Mouse (Mus musculus) hindbrain, embryonic 15.5 days (tissue): ENCODE measurements around the gene Olfr1382. TPM values are rescaled to one million over a fixed set of nuclear protein-coding genes. Genes with fewer than 3 reads are reported as not detected.

ENCODE experiments used
- polyA plus RNA-seq: library from polyadenylated mRNA; unstranded; fragments of >200 nt; fragmentation: Nextera tagmentation; extraction: Ambion mirVana; gene quantifications from 2 replicates; pipeline ENCODE4 v1.2.1, GENCODE M21; 2015

Olfr1382 gene
- polyA plus RNA-seq, 1 experiment from 2014 or later = not detected

Other genes starting within 250 kb of the Olfr1382 start
- not detected in 2 replicates for gene Olfr1393, start 249.9 kb upstream of the Olfr1382 start, polyA plus RNA-seq
- not detected in 2 replicates for gene Olfr1392, start 243.0 kb upstream of the Olfr1382 start, polyA plus RNA-seq
- not detected in 2 replicates for gene Olfr10, start 223.5 kb upstream of the Olfr1382 start, polyA plus RNA-seq
- gene Olfr1391, start 205.5 kb upstream of the Olfr1382 start, polyA plus RNA-seq = not detected in 2 replicates
- gene Olfr1390, start 193.1 kb upstream of the Olfr1382 start, polyA plus RNA-seq = not detected in 2 replicates
- gene Olfr1389, start 105.2 kb upstream of the Olfr1382 start, polyA plus RNA-seq = not detected in 2 replicates
- 0.08 and 0.12 TPM in 2 replicates for gene Olfr1388, start 91.6 kb upstream of the Olfr1382 start, polyA plus RNA-seq
- not detected in 2 replicates for gene Olfr1387, start 72.9 kb upstream of the Olfr1382 start, polyA plus RNA-seq
- gene Olfr1386, start 63.2 kb upstream of the Olfr1382 start, polyA plus RNA-seq = not detected in 2 replicates
- not detected in 2 replicates for gene Olfr1385, start 39.2 kb upstream of the Olfr1382 start, polyA plus RNA-seq
- gene Olfr1384, start 21.5 kb upstream of the Olfr1382 start, polyA plus RNA-seq = not detected in 2 replicates
- gene Olfr1383, start 8.6 kb upstream of the Olfr1382 start, polyA plus RNA-seq = not detected in 2 replicates
- gene Olfr1381, start 15.2 kb downstream of the Olfr1382 start, polyA plus RNA-seq = not detected in 2 replicates
- not detected in 2 replicates for gene Olfr1380, start 28.6 kb downstream of the Olfr1382 start, polyA plus RNA-seq
- 2.0 and 2.1 TPM in 2 replicates for gene Flt4, start 81.0 kb downstream of the Olfr1382 start, polyA plus RNA-seq
- 0.36 and 0.56 TPM in 2 replicates for gene Scgb3a1, start 135.4 kb downstream of the Olfr1382 start, polyA plus RNA-seq
- 42.6 and 46.3 TPM in 2 replicates for gene Cnot6, start 184.5 kb downstream of the Olfr1382 start, polyA plus RNA-seq